Mouse (Mus musculus): Measurements from ENCODE around the gene Tmcc2. TPM values are rescaled to one million over a fixed set of nuclear protein-coding genes. Genes with fewer than 3 reads are reported as not detected.

Gene Tmcc2
- total RNA-seq (2012; rRNA removed): 0.21 and 0.34 TPM in 2 replicates
- not detected in 2 replicates for total RNA-seq (2014; rRNA removed)
- 0.14 and 0.37 TPM in 2 replicates for polyA plus RNA-seq (2012; ENCODE audit: insufficient read length, low read depth)

DNA sequence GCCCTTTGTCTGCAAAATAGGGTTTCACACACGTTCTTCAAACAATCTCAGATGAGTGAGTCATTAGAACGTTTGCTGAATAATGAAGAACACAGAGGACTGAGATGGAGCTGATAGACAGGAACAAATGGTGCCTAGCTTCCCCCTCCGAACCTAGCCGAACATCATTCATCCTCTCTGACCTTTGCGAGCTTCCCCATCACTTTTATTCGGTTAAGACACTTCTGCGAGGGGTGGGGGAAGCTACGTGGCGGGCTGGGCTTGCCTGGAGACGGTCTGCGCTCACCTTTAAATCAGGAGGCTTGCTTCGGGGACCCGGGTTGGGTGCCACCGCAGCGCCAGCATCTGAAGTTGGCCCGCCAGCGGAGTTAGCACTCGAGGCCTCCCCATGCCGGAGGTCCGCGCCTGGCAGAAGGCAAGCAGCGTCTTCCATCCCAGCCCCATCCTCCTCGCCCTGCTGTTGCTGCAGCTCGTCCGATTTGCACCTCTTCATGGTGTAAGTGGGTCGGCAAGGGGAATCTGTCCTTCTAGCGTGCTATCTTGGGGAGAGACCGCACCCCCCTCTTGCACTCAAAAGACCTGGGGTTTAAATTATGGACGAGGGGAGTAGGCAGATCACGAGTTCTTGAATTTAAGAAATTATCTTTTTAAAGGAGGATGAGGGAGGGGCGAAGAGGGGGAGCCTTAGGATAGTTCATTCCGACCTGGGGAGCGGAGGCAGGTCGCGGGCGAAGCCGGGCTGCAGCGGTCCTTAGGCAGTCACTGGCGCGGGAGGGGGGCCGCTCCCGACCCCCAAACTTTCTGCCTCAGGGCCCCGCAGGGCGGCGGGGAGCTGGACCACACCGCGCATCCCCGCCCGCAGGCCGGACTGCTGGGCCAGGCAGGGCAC is at the start of gene Tmcc2:
Gene Tmcc2 (minus strand): TSS at position 591 of the 889 bp plus-strand sequence.
- H3K27me3 ChIP-seq (replicated peaks): peaks cover 44% of the 10 kb centered on the region
- no peaks in the 10 kb centered on the region for H3K9me3 ChIP-seq (replicated peaks; ENCODE audit: low read length)
- TF ChIP-seq UBTF (IDR thresholded peaks at IDR 0.05; ENCODE audit: low read depth, low read length) (no peak), ZNF384 (IDR thresholded peaks at IDR 0.05; ENCODE audit: low read depth, low read length) (no peak), ETS1 (conservative IDR thresholded peaks at IDR 0.05; ENCODE audit: low read depth, low read length) (no peak), SMC3 (IDR thresholded peaks at IDR 0.05; ENCODE audit: low read depth, low read length) (no peak), ZMIZ1 (IDR thresholded peaks at IDR 0.05; ENCODE audit: low read depth, low read length) (no peak), ZKSCAN1 (IDR thresholded peaks at IDR 0.05; ENCODE audit: borderline replicate concordance, low read depth, low read length) (no peak), HCFC1 (IDR thresholded peaks at IDR 0.05; ENCODE audit: low read depth, low read length) (no peak), SIN3A (IDR thresholded peaks at IDR 0.05; ENCODE audit: low read length) (no peak), NELFE (IDR thresholded peaks at IDR 0.05; ENCODE audit: low read depth, low read length) (no peak), MYC (IDR thresholded peaks at IDR 0.05; ENCODE audit: low read depth, low read length) (no peak), CHD2 (IDR thresholded peaks at IDR 0.05; ENCODE audit: low read length) (no peak), IRF4 (IDR thresholded peaks at IDR 0.05; ENCODE audit: low read depth, low read length) (no peak), TCF12 (IDR thresholded peaks at IDR 0.05; ENCODE audit: low read depth, low read length) (no peak), ZC3H11A (IDR thresholded peaks at IDR 0.05; ENCODE audit: low read depth, low read length) (no peak), RCOR1 (conservative IDR thresholded peaks at IDR 0.05; ENCODE audit: low read depth, low read length) (no peak), PAX5 (IDR thresholded peaks at IDR 0.05; ENCODE audit: low read length) (no peak), JUND (conservative IDR thresholded peaks at IDR 0.05; ENCODE audit: low read depth, low read length) (no peak), E2F4 (IDR thresholded peaks at IDR 0.05; ENCODE audit: insufficient replicate concordance, low read depth, low read length) (no peak)
- H3K9ac ChIP-seq (ENCODE audit: insufficient read depth, low read depth): no peak within 1 kb of the TSS
- in situ Hi-C loops (cut with MboI; ENCODE audit: low pct_ligation_motif_present, low pct_unique_long_range_greater_than_20kb, low sequenced_read_pairs): no loop called here
- dilution Hi-C loops (cut with MboI; ENCODE audit: extremely low pct_ligation_motif_present, extremely low pct_unique_long_range_greater_than_20kb, low sequenced_read_pairs): no loop called here
- H3K36me3 ChIP-seq (replicated peaks in 1 of 2; ENCODE audit: control insufficient read depth in 1 of 2, insufficient read depth in 1 of 2, low read length in 1 of 2): no peaks in the 10 kb centered on the region
- no peak within 1 kb of the TSS for H3K4me2 ChIP-seq (ENCODE audit: insufficient read depth, low read depth, poor library complexity, severe bottlenecking)
- H3K4me1 ChIP-seq (ENCODE audit: control insufficient read depth in 1 of 2, insufficient read depth in 2 of 2): peaks cover 7 to 29% of the 10 kb centered on the region in 2 experiments; a peak in 3 of 4 replicates
- H3K79me2 ChIP-seq (replicated peaks; ENCODE audit: control insufficient read depth, extremely low read depth, insufficient read depth, poor library complexity, severe bottlenecking): no peaks in the 10 kb centered on the region
- H3K27ac ChIP-seq (ENCODE audit: insufficient read depth, low read depth): no peak within 1 kb of the TSS
- no peak within 1 kb of the TSS for H3K4me3 ChIP-seq (replicated peaks in 1 of 3; ENCODE audit: low read depth in 2 of 3, low read length in 2 of 3, poor library complexity in 1 of 3)
- no peak for DNase-seq (ENCODE audit: extremely low read depth)

DNA sequence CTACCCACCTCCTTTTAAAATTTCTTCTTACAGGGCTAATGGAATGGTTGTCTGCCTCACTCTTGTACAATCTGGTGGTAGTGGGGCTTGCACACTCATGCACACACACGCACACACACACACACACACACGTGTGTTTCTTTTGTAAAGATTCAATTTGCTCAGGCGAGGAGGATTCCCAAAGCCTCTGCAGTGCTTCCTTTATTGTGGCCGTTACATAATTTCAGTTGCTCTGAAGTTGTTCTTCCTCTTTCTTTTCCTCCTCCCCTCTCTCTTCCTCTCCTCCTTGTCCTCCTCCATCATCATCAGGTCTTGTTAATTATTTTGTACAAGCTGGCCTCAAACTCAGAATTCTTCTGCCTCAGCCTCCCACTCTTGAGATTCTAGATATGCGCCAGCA is 46.3 kb upstream of the Tmcc2 start:
- no peaks in the 10 kb centered on the region for H3K36me3 ChIP-seq (replicated peaks in 1 of 2; ENCODE audit: control insufficient read depth in 1 of 2, insufficient read depth in 1 of 2, low read length in 1 of 2)
- no peak overlapping the region for H3K9ac ChIP-seq (ENCODE audit: insufficient read depth, low read depth)
- dilution Hi-C loops (cut with MboI; ENCODE audit: extremely low pct_ligation_motif_present, extremely low pct_unique_long_range_greater_than_20kb, low sequenced_read_pairs) (no loop called here), in situ Hi-C loops (cut with MboI; ENCODE audit: low pct_ligation_motif_present, low pct_unique_long_range_greater_than_20kb, low sequenced_read_pairs) (no loop called here)
- peaks cover 1% of the 10 kb centered on the region for H3K27me3 ChIP-seq (replicated peaks)
- peaks cover 0 to 4% of the 10 kb centered on the region in 2 experiments; a peak in 2 of 4 replicates for H3K4me1 ChIP-seq (ENCODE audit: control insufficient read depth in 1 of 2, insufficient read depth in 2 of 2)
- DNase-seq (ENCODE audit: extremely low read depth): no peak
- TF ChIP-seq TBP (conservative IDR thresholded peaks at IDR 0.05; ENCODE audit: low read depth, low read length) (no peak), GABPA (IDR thresholded peaks at IDR 0.05; ENCODE audit: insufficient replicate concordance, low read depth, low read length) (no peak), MAZ (IDR thresholded peaks at IDR 0.05; ENCODE audit: low read depth, low read length) (no peak), CHD1 (IDR thresholded peaks at IDR 0.05; ENCODE audit: low read depth, low read length) (no peak), SMC3 (IDR thresholded peaks at IDR 0.05; ENCODE audit: low read depth, low read length) (no peak)
- H3K27ac ChIP-seq (ENCODE audit: insufficient read depth, low read depth): no peak overlapping the region
- H3K4me3 ChIP-seq (replicated peaks in 1 of 3; ENCODE audit: low read depth in 2 of 3, low read length in 2 of 3, poor library complexity in 1 of 3): no peak overlapping the region
- no peak overlapping the region for H3K4me2 ChIP-seq (ENCODE audit: insufficient read depth, low read depth, poor library complexity, severe bottlenecking)
- no peaks in the 10 kb centered on the region for H3K79me2 ChIP-seq (replicated peaks; ENCODE audit: control insufficient read depth, extremely low read depth, insufficient read depth, poor library complexity, severe bottlenecking)
- peaks cover 2% of the 10 kb centered on the region for H3K9me3 ChIP-seq (replicated peaks; ENCODE audit: low read length)

All from CH12.LX (cell line).